Mouse (Mus musculus) testis, adult 2 months (tissue): Measurements from ENCODE around the gene Dtymk. TPM values are rescaled to one million over a fixed set of nuclear protein-coding genes. Genes with fewer than 3 reads are reported as not detected.
"Not testable (repeated sequence)": the region's sequence is repeated elsewhere in the genome, so short reads cannot be mapped to it uniquely, and the experiment has no call there.

Experiments used
- H3K27ac ChIP-seq: fragments of 200-500 bp; 2 replicates; pipeline ENCODE4 v1.5.1; 2012; ENCODE audit warnings: low read depth, low read length; ENCODE audit not compliant: control insufficient read depth, insufficient read depth
- H3K27me3 ChIP-seq: fragments of 200-500 bp; 2 replicates; pipeline ENCODE4 v1.6.1; 2012; ENCODE audit warnings: mild to moderate bottlenecking, low read length, moderate library complexity; ENCODE audit not compliant: control insufficient read depth, insufficient read depth
- H3K36me3 ChIP-seq: fragments of 200-500 bp; 2 replicates; pipeline ENCODE4 v1.6.1; 2012; ENCODE audit warnings: mild to moderate bottlenecking, low read length; ENCODE audit not compliant: control insufficient read depth, insufficient read depth
- H3K4me1 ChIP-seq: fragments of 200-500 bp; 2 replicates; pipeline ENCODE4 v1.6.1; 2012; ENCODE audit warnings: low read length; ENCODE audit not compliant: control insufficient read depth, insufficient read depth
- H3K4me3 ChIP-seq: fragments of 200-500 bp; 2 replicates; pipeline ENCODE4 v1.5.1; 2012; ENCODE audit warnings: low read depth, mild to moderate bottlenecking, low read length, moderate library complexity, mixed read lengths; ENCODE audit not compliant: control insufficient read depth
- CTCF ChIP-seq: fragments of 200-500 bp; IDR thresholded peaks from 2 replicates; pipeline ENCODE4 v1.5.1; 2012; ENCODE audit warnings: low read depth, mild to moderate bottlenecking, inconsistent platforms, low read length, moderate library complexity; ENCODE audit not compliant: control insufficient read depth, insufficient read depth, insufficient replicate concordance
- POLR2A ChIP-seq: fragments of 200-500 bp; IDR thresholded peaks from 2 replicates; pipeline ENCODE4 v1.6.1; 2012; ENCODE audit warnings: low read depth, mild to moderate bottlenecking, inconsistent platforms, low read length, moderate library complexity; ENCODE audit not compliant: control insufficient read depth
- polyA plus RNA-seq: library from polyadenylated mRNA; depleted of rRNA; stranded (reverse); fragments of >200 nt; gene quantifications from 2 replicates; pipeline ENCODE4 v1.2.3, GENCODE M21; 2012; rRNA removed

The Dtymk gene
- polyA plus RNA-seq, result 80.9 and 81.9 TPM in 2 replicates

DNA sequence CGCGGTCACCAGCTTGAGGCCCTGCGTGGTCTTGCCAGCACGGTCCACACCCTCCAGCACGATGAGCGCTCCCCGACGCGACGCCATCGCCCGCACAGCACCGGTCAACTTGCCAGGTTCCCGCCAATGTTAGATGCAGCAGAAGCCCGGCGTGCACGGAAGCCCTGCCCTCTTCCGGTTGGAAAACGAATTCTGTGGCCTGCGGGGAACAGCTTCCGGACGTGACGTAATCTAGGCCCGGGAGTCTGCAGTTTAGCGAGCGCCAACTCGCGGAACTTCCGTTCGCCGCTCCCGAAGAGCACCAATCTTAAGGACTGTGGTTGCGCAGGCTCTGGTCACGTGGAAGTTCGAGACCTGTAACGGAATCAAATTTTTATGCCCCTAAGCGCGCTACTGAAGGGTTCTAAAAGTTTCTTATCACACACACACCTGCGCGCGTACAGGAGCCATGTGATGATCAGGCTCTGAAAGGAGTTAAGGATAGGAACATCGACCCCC lies at the start of gene Dtymk:
Gene Dtymk, minus strand, starts transcription at position 194 of the 498 bp plus-strand sequence.
- peak within 1 kb of the TSS; percentile 99 for H3K4me3 ChIP-seq
- H3K27ac ChIP-seq, result peak within 1 kb of the TSS; percentile 92
- peaks cover 2% of the 10 kb centered on the region; the same call in 1 of the 2 replicates for H3K36me3 ChIP-seq
- H3K4me1 ChIP-seq, result peaks cover 12% of the 10 kb centered on the region
- TF ChIP-seq CTCF (peak; percentile 26; the same call in 1 of the 2 replicates), POLR2A (peak; percentile 89)
- no peaks in the 10 kb centered on the region for H3K27me3 ChIP-seq

DNA sequence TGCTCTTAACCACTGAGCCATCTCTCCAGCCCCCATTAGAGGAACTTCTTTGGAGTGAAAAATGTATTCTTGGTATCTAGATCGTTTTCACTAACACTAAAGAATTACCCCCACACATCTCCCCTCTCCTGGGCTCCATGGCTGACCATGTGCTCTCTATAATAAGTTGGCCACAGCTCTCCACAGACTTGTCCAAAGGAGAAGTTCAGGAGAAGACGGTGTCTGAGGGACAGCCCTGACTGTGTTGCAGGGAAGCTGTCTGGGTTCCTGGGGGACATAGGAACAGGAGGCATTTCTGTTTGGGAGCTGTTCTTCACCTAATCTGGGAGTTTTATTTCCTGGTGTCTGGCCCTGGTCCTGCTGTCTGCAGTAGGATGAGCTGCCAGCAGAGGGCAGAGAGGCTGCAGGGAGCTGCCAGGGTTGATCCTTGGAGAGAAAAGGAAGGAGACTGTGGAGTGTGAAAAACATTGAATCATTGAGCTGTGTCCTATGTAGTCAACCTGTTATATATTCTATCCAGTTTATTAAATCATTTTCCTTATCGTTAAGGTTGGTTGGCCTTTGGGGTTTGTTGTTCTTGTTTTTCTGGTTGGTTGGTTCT lies 44.1 kb upstream of the Dtymk start:
- not testable (repeated sequence) for H3K4me1 ChIP-seq, H3K36me3 ChIP-seq, H3K27ac ChIP-seq, H3K4me3 ChIP-seq, H3K27me3 ChIP-seq

DNA sequence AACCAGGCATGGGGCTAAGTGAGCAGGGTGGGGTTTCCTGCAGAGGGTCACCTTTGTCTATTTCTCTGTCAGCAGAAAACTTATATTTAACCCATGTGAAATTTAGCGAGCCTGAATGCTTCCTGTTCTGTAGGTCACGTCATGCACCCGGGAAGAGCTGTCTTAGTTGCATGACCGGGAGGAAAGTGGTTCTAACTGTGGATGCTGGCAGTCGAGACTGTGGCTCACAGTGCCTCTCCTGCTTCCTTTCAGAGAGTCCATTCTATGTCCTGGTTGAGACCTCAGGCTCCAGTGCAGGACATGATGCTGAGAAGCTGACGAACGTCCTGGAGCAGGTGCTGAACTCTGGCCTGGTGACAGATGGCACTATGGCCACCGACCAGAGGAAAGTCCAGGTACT lies 36.8 kb upstream of the Dtymk start:
- H3K4me1 ChIP-seq, H3K27me3 ChIP-seq, H3K27ac ChIP-seq, H3K36me3 ChIP-seq, H3K4me3 ChIP-seq: not testable (repeated sequence)

DNA sequence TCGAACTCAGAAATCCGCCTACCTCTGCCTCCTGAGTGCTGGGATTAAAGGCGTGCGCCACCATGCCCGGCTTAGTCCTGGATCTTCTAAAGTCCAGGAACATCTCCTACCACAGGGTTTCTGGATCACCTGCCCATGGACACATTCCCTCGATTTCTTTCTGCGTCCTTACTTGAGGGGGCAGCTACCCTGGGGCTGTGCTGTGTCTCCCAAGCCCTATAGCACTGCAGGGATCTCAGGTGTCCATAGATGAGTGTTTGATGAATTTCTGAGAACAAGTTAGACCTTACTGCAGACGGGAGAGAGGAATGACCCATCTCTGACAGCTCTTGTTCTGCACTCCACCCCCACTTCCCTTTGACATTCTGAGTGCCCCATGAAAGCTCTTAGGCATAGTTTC lies 35.6 kb upstream of the Dtymk start:
- Histone ChIP-seq H3K27ac (no peak overlapping the region), H3K4me3 (no peak overlapping the region), H3K36me3 (no peaks in the 10 kb centered on the region), H3K4me1 (peaks cover 3% of the 10 kb centered on the region; the same call in 1 of the 2 replicates), H3K27me3 (no peaks in the 10 kb centered on the region)
- no peak for TF ChIP-seq POLR2A
- TF ChIP-seq CTCF, result no peak

DNA sequence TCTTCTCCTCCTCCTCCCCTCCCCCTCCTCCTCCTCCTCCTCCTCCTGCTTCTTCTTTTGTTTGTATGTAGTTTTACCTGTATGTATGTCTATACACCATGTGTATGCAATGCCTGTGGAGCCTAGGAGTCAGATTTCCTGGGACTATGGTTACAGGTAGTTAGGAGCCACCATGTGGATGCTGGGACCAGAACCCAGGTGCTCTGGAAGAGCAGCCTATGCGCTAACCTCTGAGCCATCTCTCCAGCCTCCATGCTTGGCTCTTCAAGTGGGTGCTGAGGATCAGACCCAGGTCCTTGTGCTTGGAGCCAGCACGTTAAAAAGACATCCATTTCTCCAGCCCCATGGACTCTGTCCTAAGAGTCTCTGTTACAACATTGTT lies 34.8 kb upstream of the Dtymk start:
- H3K4me1 ChIP-seq, result peaks cover 3% of the 10 kb centered on the region; the same call in 1 of the 2 replicates
- no peaks in the 10 kb centered on the region for H3K27me3 ChIP-seq
- H3K36me3 ChIP-seq, result no peaks in the 10 kb centered on the region
- H3K4me3 ChIP-seq, result no peak overlapping the region
- TF ChIP-seq POLR2A (no peak), CTCF (no peak)
- H3K27ac ChIP-seq, result no peak overlapping the region

DNA sequence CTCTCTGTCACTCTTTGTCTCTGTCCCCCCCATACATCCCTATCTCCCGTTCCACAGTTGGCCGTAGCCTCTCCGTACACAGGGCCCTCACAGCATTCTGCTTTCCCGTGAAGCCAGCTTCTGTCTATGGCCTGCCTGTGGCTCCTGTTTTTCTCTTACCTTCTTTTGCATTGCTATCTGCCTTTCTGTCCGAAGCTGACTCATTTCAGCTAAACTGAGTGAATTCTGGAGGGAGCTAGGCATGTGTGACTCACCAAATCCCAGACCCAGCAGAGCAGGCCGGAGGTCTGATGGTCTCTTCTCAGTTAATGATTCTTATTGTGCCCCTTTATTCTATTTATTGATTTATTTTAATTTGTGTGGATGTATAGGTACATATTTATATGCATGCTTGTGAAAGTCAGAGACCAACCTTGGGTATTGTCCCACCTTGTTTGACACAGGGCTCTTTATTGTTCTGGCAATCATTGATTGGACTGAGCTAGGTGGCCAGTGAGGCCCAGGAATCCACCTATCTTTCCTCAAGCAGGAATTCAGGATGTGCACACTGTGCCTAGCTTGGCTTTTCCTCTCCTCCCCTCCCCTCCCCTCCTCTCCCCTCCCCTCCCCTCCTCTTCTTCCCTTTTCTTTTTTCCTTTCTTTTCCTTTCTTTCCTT lies 34.3 kb upstream of the Dtymk start:
- H3K27ac ChIP-seq, result no peak overlapping the region
- H3K27me3 ChIP-seq, result no peaks in the 10 kb centered on the region
- TF ChIP-seq POLR2A (no peak), CTCF (no peak)
- no peaks in the 10 kb centered on the region for H3K36me3 ChIP-seq
- peaks cover 3% of the 10 kb centered on the region; the same call in 1 of the 2 replicates for H3K4me1 ChIP-seq
- no peak overlapping the region for H3K4me3 ChIP-seq

DNA sequence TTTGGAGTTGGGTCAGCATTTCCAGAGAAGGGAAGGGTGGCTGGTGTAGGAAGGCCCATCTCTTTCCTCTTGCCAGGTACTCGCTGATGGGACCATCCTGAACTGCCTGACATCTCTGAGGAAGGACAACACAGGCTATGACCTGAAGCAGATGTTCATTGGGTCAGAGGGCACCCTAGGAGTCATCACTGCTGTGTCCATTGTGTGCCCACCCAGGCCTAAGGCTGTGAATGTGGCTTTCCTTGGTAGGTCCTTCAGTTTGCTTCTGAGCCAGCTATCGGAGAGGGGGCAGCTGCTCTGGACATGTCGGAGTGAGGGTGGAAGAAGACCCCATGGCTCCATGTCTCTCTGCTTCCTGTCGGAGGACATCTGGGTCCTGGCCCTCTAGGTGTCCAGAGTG lies 33.5 kb upstream of the Dtymk start:
- Histone ChIP-seq H3K27ac (no peak overlapping the region), H3K4me1 (peaks cover 3% of the 10 kb centered on the region; the same call in 1 of the 2 replicates), H3K36me3 (no peaks in the 10 kb centered on the region), H3K27me3 (no peaks in the 10 kb centered on the region), H3K4me3 (no peak overlapping the region)
- TF ChIP-seq POLR2A, result no peak
- no peak for TF ChIP-seq CTCF
